Mouse (Mus musculus) neural tube, embryonic 10.5 days (tissue): ENCODE data around the gene P2rx3.

Experiments
- DNase-seq: peaks from one replicate; pipeline ENCODE4 v3.0.0-alpha.2; 2017; ENCODE audit warnings: low spot score; ENCODE audit errors: extremely low spot score

P2rx3 gene

GRCm38 (mm10) chr2:84987930-84988329 is 49.3 kb downstream of the P2rx3 start, which contains the start of gene Prg3:
Prg3 (plus strand) TSS chr2:84988215.
- DNase-seq = no peak

- no peak for DNase-seq
These were observed 57.1 kb downstream of the P2rx3 start, which contains the start of gene Prg2 for GRCm38 (mm10) chr2:84980188-84980587. Prg2 (plus strand) TSS chr2:84980461.

DNA sequence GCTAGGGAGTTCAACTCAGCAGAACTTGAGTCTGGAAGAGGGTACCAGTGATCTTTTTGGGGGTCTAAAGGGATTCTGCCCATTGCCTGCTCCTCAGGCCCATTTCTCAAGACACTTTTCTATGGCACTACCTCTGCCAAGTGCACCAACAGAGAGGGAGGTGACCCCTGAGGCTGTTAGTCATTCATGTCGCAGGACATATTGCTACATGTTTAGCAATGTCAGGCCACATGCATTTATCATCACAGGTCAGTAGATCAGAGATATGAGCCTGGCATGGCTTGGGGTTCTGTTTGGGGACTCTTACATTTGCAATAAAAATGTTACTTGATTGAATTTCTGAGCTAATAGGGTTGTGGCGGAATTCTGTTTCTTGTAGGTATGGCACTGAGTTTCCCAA is 61.7 kb downstream of the P2rx3 start:
- no peak for DNase-seq

DNA sequence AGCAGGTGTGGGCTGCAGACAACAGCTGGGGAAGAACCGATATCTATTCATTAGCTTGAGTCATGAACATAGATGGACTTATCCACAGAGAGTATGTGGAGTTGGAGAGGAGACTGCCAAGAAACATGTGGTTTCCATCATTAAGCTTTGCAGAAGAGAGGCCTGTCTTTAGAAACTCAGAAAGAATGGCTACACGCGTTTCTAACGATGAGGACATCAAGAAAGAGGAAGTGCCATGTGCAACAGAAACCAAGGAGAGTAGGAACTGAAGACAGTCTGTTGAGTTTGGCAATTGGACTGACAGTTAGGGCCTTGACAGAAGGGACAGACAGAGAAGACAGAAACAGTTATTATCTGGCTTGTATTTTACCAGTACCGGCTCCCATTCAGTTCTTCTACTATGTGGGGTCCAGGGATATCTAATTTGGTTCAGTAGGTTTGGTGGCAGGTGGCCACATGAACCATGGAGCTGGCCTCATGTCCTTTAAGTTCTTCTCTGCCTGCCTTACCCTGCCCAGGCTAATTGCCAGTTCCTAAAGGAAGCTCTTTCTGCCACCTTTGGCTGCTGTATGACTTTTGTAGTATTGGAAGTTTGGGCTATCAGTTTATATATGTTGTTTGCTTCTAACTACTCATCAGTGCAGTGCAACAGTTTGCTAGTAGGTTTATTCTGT is 69.8 kb downstream of the P2rx3 start:
- DNase-seq = no peak

DNA sequence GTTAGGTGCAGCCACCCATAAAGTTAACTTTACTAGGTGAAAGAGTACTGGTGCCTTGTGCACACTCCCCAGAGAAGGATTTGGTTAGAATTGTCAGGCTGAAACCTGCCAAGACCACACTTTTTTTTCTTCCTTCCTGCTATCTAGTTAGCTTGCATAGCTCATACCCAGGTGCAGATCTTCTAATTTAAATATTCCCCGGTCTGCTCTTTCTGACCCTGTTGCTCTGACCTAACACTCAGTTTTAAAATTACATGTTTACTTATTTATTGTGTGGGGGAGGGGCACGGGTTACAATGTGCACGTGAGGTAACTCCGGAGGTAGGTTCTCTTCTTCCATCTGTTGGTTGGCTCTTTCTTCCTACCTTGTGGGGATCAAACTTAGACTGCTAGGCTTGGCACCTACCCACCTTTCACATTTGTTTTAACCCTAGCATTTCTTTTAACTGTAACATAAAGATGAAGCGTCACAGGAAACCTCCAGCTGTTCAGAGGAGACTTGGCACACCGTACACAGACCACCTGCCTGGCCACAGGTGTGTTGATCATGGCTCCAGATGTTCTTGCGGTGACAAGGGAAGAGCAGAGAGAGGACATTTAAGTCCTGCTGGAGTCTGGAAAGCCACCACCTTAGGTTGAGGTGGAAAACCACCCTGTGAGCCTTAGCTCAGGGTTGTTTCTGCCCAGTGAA is 73.0 kb downstream of the P2rx3 start:
- no peak for DNase-seq

DNA sequence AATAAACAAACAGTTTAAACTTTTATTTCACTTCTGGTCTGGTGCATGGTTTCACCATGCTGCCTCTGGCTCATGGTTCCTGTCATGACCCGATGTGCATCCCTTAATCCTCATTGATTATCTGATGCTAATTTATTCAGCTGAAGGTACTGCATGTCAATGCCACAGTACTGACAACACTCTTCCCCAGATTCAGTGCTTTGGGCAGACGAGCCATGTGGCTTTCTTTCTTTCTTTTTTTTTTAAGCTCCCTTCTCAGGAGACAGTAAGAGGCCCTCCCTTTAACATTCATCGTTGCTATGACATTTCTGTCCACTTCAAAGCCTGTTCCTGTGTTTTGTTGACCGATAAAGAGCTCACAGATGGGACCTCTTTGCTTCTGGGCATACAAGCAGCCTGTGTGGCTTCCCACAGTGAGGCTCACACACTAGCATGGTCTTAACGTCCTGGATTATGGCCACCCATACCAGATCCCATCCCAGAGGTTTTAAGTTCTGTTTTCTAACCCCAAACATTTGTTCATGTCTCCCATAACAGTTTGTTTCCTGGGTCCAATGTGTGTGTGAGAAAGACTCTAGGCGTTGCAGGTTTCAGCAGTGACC is 74.3 kb downstream of the P2rx3 start:
- DNase-seq = no peak

DNA sequence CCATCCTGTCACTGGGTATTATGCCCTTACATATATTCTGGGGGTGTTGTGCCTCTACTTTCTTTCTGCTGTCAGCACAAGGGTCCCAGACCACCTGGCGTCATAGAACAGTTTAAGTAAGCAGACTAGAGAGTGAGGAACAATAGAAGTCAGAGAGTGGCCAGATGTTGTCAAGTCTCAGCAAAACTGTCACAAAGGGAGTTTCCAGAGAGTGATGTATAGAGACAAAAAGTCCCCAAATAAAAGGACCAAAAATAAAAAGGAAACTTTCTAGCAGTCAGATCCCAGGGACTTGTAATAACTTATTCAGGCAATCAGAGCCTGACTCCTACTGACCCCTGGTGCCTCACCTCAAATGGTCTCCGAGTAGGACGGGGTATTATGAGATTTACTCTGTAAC is 75.4 kb downstream of the P2rx3 start:
- DNase-seq = no peak

DNA sequence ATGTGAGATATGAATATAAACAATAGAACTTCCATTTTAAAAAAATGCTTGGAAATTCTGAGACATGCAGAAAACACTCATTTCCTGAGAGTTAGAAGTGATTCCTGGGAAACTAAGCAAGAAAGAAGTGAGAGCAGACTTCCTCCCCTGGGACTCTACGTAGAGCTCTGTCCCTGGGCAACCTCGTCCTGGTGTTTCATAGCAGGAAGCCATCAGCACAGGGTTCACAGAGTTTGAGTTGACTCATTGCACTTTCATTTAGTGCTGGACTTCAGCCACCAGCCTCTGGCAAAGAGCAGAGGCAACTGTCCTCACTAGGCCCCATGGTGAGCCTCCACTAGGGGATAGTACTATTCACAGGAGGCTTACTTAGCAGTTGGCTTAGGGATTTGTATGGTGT is 76.0 kb downstream of the P2rx3 start:
- no peak for DNase-seq

DNA sequence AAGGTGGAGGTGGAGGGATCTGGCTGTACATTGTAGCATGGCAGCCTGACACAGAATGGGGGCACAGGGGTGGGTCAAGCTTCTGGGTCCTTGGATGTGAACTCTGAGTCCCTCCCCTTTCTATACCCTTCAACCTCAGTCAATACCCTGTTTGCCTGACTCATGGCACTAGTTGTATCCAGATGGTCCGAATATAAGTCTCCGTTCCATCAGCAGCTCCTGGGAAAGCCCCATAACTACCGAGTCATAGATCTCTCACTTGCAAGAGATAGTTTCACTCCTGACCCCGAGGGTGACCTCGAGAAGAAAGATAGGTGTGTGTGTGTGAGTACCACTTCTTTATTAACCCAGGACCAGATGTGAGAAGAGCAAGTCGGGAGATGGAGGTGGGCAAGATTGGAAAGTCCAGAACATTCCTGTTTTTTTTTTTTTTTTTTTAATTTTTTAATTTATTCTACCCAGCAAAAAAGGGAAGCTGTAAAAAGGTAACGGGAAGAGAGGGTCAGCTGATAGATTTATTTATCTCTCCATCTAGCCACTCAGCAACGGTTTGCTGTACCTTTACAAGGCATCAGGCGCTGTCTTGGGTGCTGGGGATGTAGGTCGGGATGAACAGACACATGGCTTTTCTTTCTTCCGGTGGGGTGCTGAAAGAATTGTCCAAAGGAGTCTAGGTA is 78.5 kb downstream of the P2rx3 start:
- no peak for DNase-seq

- DNase-seq = peak; percentile 54
These were observed 81.0 kb downstream of the P2rx3 start for GRCm38 (mm10) chr2:84956274-84956673.

DNA sequence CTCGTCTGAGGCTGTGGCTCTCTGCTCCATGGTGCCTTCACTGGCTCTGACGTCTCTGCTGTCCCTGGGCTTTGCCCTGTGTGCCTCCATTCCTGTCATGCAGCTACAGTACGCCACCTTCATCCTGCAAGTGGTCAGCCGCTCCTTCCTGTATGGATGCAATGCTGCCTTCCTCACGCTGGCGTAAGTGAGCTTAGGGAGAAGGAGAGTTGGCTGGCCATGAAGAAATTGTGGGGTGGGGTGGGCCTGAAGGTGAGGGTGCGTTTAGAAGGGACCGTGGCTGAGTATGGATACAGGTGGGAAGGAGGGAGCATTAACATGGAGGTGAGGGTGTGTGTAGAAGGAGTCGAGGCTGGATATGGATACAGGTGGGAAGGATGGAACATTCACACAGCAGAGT is 81.8 kb downstream of the P2rx3 start:
- no peak for DNase-seq

- DNase-seq = no peak
These were observed 84.6 kb downstream of the P2rx3 start for GRCm38 (mm10) chr2:84952693-84953092.

GRCm38 (mm10) chr2:84952251-84952650 is 85.0 kb downstream of the P2rx3 start:
- DNase-seq = no peak

- DNase-seq = no peak
These were observed 86.2 kb downstream of the P2rx3 start for GRCm38 (mm10) chr2:84951027-84951426.

- no peak for DNase-seq
These were observed 88.5 kb downstream of the P2rx3 start for GRCm38 (mm10) chr2:84948721-84949120.
